Mouse (Mus musculus): ENCODE results near the gene Rras.

DNA sequence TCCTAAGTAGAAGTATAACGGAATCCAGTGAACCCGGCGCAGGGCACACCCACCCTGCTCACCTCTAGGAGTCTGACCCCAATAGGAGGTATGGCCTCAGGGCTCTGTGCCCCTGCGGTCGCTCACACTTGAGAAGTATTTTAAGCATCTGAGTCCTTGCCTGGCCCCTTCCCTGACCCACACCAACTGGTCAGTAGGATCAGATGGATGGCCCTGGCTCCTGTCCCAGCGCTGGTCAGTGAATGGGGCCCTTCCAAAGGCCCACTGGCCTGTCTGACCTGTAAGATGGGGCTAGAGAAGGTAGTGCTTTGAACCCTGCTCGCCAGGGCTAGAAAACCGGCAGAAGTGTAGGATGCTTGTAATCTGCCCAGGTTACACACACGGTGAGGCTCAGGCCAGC, 23.1 kb downstream of the Rras start:
- TF ChIP-seq BHLHE40 (IDR thresholded peaks at IDR 0.05; ENCODE audit: borderline replicate concordance, low read depth, low read length), result no peak
- no peak for TF ChIP-seq POLR2A (IDR thresholded peaks at IDR 0.05; ENCODE audit: control insufficient read depth in 1 of 2, insufficient read depth in 1 of 2, low read depth in 1 of 2, low read length in 2 of 2, poor library complexity in 1 of 2)
- no peak for TF ChIP-seq TAL1 (IDR thresholded peaks at IDR 0.05; ENCODE audit: low read length)
- no peak for TF ChIP-seq CTCF (IDR thresholded peaks at IDR 0.05 in 2 of 3, conservative IDR thresholded peaks at IDR 0.05 in 1 of 3; ENCODE audit: control insufficient read depth in 1 of 3, insufficient read depth in 1 of 3, low read depth in 2 of 3, low read length in 3 of 3, poor library complexity in 1 of 3, severe bottlenecking in 1 of 3)
- no peak for TF ChIP-seq POLR2AphosphoS5 (IDR thresholded peaks at IDR 0.05; ENCODE audit: borderline replicate concordance, low read depth, low read length)
- TF ChIP-seq EP300 (IDR thresholded peaks at IDR 0.05; ENCODE audit: low read depth in 1 of 2, low read length in 2 of 2), result no peak
- TF ChIP-seq GATA1 (IDR thresholded peaks at IDR 0.05; ENCODE audit: low read depth, low read length), result no peak
- no peak for TF ChIP-seq MAX (IDR thresholded peaks at IDR 0.05; ENCODE audit: low read length)
- TF ChIP-seq POLR2AphosphoS2 (IDR thresholded peaks at IDR 0.05; ENCODE audit: low read length), result no peak
- TF ChIP-seq KAT2A (conservative IDR thresholded peaks at IDR 0.05; ENCODE audit: low read depth, low read length), result no peak
- TF ChIP-seq ZNF384 (IDR thresholded peaks at IDR 0.05; ENCODE audit: low read depth, low read length), result no peak
- TF ChIP-seq SIN3A (IDR thresholded peaks at IDR 0.05; ENCODE audit: low read length), result no peak
- no peak for TF ChIP-seq SMC3 (IDR thresholded peaks at IDR 0.05; ENCODE audit: low read depth, low read length)
- no peak for TF ChIP-seq MYB (IDR thresholded peaks at IDR 0.05; ENCODE audit: low read depth, low read length)

All from MEL (cell line).